Mouse (Mus musculus) T-cell, adult 2 months (primary cell): ENCODE results near the gene Itga6.

Experiments used
- DNase-seq: peaks from one replicate; pipeline ENCODE4 v3.0.0; 2022; ENCODE audit warnings: low spot score

The Itga6 gene

DNA sequence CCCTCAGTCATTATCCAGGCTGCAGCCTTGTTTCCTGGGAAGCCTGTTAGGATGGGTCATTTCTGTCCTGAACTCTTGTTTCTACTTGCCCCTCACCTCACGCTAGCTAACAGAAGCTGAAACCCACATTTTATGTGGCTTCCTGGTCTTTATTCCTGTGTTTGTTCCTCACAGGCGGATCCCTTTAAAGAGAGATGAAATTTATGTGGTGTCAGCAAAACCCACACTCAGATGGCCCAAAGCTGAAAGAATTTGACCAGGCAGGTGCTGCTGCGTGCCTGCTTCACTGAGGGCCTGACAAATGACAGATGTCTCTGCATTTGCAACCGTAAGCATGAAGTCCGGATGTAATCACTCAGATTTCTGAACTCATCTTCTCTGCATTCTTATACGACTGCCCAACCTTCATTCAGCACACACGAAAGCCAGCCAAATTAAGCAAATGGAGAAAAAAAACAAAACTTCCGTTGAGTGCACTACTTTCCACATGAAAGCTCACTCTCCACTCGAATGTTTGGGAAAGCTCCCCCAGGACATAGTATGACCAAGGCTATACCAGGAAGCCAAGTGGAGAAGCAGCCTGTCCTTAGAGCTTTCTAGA is 10.5 kb upstream of the Itga6 start:
- DNase-seq = no peak

DNA sequence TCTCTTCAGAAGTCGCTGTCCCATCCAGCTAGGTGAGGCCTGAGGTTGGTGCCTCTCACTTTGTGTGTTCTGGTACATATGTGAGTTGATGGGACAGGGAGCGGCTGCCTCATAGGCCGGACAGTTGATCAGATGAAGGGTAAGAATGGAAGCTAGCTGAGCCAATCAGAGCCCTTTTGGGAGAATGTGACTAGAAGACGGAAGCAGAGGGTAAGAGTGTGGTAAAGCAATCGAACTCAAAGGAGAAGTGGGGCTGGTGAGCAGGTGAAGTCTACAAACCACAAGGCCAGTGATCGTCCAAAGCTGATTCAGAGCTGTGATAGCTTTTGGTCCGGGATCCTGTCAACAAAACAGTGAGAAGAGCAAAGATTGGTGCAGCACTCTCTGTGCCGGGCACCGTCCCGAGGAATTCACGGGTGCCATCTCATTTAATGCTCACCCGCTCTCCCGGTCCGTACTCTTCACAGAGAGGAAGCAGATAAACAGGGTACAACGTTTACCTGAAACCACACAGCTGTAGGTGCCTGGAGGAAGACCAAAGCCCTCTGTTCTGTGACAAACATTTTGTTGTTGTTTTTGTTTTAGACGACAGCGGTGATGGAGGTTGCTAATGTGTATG is 9.8 kb upstream of the Itga6 start:
- DNase-seq = peak; percentile 36

DNA sequence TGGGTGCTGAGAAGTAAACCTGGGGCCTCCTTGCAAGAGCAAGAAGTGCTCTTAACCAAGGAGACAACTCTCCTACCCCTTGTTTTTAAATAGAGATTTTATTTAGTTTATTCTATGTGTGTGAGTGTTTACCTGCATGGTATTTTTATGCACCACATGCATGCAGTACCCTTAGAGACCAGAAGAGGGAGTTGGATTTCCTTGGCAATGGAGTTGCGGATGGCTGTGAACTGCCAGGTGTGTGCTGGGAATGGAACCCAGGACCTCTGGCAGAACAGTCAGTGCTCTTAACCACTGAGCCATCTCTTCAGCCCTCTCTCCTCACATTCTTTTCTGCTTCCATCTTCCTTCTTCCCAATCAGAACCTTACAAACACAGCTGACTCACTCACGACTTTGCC is 9.2 kb upstream of the Itga6 start:
- peak; percentile 18 for DNase-seq

DNA sequence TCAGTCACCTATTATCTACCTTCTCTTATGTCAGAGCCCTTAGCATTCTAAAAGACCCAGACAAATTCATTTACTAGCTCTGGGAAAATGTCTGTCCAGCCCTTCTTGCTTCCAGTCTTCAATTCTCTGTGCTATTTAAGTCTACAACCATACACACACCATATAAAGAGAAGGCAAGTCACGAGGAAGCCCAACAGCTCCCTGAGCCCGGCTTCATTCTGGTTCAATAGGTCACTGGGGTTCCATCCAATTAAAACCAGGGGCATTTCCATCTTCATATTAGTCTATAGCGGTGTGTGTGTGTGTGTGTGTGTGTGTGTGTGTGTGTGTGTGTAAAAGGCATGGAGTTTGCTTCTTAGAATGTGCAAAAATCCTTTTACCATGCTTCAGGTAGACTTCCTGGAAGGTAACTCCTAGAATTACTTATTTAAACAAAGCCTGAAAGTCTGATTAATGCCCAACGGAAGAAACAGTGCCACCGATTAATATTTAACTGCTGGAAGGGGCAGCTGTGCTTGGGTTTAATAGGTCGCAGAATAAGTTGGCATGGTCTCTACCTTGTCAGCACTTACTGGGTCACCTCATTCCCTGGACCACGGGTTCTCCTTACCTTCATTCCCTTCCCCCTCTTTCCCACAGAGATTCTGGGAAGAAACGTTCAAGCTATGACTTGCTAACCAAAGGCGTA is 6.1 kb upstream of the Itga6 start:
- DNase-seq = no peak

DNA sequence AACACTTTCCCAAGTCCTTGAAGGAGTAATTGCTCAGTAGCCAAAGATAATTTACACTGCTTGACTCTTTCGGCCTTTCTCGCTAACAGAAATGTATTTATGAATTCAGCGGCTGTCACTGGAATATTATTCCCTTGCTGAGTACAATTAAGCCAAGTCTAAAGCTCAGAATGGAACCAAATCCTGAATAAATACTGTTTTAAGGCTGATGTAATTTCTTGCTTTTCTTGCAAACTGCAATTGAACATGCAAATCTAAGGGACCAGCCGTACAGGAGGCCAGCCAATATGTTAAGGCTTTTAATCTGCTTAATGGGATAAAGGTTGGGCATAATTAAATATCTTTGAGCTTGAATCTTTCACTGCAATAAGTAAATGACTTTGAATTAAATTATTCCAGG is 2.9 kb upstream of the Itga6 start:
- DNase-seq = no peak

DNA sequence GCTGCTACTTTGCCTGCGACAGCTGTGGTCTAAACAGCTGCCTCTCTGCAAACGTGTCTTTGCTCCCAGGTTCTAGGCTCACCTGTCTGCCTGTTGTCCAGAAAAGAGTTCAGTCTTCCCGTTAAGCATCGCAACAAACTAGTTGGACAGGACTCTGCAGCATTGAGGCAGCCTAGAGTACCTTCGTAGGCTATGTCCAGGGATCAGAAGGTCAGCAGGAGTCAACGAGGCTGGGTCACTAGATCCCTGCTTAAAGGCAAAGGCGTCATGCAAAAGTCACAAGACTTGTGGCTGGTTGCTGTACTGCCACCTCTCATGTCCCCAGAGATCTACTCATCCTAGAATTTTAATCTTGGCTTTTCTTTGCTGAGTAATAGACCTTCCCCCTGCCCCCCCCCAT is 2.0 kb upstream of the Itga6 start:
- no peak for DNase-seq

DNA sequence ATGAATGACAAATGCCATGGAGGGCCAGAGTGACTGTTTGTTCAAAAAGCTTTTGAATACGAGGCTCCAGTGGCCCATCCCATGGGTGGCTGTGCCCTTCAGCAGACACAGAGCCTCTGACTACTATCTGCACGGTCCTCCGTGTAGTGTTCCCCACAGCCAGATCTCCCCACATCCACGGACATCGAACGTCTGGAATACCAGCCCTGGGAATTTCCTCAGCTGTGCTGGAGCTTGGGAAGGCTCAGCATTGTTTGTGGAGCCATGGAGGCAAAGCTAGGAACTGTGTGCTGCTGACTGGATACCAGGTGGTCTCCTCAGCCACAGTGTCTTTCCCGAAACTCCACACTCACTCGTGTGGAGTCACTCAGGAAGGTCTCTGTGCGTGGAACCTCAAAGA is 1.1 kb upstream of the Itga6 start:
- no peak for DNase-seq

DNA sequence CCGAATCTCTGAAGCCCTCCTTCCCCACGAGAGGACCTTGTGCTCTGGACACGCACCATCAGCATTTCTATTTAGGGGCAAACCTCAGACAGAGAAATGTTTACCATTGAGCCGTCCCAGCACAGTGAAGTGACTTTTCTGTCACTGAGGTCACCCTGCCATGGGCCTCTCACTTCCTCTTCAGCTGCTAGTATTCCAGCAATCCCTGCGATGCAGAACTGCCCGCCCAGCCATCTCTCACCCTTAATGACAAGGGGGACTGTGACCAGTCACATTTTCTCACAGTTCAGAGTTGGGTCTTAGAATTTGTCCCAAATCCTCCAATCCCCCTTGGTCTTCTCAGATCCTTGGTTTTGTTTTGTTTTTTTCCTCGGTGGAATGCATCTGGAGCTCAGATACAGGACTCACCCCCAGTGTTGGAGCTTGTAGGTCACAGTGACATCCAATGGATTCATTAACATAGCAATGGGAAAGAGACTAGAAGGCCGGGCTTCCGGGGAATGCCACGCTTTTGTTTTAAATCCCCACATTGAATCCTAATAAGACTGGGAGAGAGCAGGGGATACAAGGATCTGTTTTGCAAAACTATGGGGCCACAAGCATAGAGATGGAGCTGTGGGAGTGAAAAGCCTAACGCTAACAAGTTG is 432 bp upstream of the Itga6 start:
- no peak for DNase-seq

DNA sequence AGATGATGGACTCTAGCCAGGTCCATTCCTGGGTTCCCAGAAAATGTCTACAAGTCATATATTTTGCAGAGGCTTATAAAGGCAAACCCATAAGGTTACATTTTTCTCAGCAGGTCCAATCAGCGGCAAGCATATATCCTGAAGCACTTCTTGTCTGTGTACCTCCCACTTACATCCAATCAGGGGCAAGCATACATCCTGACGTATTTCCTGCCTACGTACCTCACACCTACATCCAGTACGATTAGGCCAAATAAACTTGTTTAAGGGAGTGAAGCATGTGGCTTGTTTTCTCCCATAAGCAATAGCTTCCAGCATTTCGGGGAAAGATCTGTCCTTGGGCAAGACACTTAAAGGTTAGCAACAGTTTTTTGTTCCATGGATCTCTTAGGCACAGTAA is 3.0 kb downstream of the Itga6 start:
- no peak for DNase-seq

DNA sequence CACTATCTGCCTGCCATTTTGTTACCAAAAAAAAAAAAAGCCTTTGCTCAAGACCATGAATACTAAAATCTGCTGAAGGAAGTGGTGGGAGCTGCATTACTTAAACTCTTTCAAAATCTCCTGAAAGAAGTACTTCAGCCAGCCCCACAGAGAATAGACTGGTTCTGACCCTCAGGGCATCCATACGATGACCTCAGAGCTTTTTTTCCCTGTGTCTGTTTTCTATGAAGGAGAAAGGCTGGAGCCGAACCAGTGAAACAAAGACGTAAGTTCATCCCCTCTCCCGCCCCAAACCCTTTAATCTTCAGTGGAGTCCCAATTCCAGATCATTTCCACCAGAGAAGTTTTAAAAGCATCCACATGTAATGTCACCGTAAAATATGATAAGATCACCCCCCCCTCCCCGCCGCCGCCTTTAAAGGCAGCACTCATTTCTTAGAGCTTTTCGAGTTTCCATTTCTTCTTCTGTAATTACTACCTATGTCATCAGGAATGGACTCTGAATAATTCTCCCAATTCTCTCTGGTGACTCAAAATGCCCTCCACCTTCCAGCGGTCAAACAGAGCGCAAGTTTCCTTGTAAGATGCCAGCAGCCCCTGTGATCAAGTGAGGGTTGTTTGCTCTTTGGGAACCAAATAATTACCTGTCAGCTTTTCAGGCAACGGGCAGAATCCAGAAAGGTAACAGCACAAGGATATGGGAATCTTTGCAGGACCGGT is 4.1 kb downstream of the Itga6 start:
- DNase-seq = no peak

DNA sequence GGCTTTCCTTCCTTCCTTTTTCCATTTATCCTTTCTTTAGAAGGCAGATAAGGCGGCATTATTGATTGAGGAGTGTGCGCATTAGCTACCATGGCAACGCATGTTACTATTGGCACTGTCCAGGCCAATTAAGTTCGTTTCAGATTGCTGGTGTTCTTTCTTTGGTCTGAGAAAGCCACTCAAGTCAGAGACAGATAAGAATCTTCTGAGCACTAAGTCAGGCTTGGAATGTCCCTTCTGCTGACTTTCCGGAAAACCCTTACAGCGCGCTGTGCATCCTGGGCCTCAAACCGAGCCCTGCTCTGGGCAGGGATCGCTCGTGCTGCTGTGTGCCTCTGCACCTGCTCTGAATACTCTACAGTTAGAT is 4.7 kb downstream of the Itga6 start:
- no peak for DNase-seq

DNA sequence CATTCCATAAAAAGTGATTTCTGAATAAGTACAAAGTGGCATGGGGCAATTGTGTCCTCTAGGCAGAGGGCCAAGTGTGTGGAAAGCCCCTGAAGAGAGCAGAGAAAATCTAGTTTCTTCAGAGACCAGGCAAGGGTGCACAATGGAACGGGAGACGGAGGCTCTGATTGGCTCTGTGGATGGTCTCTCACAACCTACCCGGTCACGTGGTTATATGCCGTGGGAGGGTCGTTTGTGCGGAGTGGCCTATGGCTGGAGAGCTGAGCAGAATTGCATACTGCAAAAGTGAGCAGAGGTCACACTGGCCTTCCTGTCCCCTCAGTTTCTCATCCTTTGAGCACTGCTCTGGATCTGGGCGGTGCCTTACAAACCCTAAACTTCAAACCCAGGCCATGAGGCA is 5.9 kb downstream of the Itga6 start:
- DNase-seq = no peak

DNA sequence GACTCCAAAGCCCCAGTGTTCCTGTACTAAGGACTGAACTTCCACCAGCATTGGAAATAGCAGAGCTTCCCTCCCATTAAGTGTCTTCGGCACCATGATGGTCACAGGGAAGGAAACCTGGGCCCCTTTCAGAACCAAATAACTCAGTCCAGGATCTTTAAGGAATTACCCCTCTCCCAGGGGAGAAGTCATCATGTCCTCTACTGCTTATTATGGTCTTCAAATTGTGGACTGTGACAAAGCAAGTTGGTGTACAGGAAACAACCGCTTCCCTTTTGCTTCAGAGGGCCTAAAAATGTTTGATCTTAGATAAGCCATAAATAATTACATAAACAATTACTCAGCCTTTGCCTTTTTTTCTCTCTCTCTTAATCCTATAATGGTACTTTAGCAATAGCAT is 6.4 kb downstream of the Itga6 start:
- no peak for DNase-seq

DNA sequence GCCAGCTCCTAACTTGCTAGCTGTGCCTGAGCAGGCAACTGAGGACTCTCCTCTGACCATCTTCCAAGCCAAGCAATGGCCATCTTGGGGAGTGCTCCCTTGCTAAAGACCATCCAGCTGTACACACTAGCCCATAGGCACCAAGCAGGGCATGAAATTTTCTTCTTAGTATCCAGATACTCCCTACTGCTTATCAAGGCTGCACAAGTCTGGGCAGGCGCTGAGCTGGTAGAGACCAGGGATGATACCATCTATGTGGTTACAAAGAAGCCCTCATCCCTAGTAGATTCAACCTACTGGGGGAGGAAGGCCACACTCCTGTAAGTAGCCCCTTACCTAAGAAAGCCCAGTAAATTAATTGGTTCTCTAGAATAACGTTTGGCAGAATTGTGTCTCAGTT is 7.0 kb downstream of the Itga6 start:
- DNase-seq = no peak

DNA sequence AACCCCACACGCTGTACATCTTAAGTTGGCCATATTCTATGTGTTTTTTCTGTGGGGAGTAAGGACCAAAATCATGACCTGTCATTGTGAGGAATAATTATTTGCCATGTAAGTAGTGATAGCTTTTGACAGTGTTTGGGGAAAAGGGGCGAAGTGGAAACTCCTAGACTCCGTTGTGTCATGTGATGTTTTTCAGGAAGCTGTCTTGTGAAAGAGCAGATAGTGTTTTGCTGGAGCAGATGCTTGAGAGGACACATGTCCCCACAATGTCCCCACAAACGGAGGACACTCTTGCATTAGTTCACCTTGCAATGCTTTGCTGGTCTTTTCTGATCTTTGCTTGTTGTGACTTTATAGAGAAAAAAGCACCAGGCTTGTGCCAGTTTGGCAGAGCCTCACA is 7.7 kb downstream of the Itga6 start:
- no peak for DNase-seq

DNA sequence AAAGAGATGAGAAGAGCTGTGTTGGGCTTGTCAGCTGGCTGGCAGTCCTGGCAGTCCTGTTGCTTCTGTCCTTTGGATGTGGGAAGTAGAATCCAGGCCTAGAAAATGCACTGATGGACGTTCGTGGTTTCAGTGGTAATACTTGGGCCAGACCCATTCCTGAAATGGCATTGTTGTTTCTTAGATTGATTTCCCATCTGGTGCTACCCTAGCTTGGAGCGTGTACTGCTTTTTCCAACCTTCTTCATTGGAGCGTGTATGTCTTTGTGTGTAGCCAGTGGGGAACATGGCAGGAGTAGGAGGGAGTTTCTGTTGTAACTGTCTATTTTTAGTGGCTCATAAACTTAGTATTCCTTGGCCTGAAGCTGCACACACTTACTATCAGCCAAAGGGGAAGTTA is 10.3 kb downstream of the Itga6 start:
- no peak for DNase-seq

DNA sequence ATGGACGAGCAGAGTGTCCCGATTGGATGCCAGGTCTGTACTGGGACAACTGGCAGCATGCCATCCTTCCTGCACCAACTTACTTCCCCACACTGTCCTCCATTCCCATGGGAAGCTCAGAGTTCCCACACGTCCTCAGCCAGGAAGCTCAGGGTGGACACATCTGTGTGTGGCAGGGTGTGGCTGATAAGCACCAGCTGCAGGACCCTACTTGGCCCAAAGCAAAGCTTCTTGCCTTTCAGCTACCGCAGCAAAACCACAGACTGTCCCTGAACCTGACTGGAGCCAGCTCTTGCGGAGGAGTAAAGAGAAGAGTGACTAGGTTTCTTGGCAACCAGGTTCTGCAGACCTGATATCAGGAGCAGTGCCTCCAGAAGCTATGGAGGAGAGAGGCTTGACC is 11.7 kb downstream of the Itga6 start:
- no peak for DNase-seq

DNA sequence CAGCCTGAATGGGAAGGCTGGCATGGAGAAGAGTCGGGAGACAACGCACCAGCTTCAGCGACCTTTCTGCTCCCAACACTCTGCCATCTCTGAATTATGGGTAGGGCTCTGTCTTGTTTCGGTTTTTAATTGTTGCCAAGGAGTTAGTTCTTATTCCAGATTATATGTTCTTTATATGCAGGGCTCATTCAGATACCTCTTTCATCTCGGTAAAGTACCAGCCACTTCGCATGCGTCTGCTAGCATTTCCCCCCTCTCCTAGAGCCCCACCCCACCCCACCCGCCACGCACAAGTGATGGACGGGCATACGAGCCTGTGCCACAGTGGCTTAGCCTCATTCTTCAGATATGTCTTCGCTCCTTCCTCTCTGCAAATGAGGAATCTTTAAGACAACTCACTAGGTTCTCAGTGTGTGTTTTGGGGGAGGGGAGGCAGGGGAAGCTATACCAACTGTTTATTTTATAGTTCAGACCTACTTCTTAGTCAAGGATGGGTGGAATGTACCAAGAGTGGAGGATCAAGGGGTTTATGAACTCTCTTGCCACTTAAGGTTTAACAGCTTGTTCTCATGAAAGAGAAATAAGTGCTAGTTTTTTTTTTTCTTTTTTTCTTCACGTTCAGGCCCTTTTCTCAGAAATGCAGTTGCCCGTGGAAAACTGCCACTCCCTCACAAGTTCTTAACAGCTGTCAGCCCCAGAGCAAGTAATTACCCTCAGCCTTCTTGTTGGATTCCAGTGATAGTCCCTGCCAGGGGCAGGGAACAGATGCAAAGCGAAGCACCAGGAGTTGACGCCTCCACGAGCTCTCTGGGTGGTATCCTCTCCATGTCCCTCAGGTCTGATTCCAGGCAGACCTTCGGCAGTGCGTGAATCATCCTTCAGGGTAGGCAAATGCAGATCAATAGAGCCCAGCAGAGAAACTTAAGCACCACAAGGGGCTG is 13.4 kb downstream of the Itga6 start:
- no peak for DNase-seq

DNA sequence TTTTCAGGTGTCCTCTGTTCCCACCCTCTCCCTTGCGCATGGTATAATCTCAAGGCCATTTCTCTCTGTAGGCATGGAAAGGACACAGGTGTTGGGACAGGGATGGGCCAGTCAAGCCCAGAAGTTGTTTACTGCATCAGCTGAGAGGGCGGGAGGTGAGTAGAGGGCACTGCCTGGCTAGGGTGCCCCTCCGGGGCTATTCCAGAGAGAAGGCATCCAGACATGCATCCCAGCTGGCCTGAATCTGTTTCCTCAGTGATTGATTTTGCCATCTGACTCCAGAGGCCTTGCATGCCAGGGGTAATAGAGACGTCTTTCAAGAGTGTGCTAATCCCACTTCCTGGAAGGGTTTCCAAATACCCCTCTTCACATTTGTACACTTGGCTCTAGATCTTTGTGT is 14.7 kb downstream of the Itga6 start:
- DNase-seq = no peak

DNA sequence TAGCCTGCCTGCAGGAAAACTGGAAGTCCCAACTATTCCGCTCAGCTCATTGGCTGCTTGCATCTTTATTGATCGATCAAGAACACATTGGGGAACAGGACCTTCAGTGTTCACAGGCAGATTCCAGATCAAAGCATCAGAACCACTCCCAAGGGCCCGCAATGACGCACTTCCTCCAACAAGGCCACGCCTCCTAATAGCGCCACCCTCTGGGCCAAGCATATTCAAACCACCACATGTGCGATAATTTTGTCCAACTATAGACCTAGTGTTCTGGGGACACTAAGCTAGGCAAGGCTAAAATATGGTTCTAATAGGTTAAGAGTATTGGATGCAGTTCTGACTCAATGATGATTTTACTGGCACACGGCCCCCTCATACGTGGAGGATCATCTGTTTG is 15.7 kb downstream of the Itga6 start:
- no peak for DNase-seq

DNA sequence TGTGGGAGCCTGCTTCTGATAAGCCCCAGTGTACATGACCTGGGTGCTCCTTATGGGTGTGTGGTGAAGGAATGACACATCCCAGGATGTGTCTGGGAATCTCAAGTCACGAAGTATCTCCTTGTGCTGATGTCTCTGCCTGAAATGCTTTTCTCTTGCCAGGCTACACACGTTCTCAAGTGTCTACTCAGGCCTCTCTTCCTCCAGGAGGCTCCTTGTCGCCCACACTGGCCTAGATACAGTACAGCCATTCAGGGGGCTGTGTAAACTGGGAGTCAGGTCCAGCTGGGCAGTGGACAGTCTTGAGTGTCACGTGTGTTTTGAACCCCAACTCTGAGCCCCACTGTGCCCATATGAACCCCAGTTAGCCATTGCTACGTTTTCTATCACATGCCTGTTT is 19.1 kb downstream of the Itga6 start:
- no peak for DNase-seq
